Mouse (Mus musculus) embryonic facial prominence, embryonic 10.5 days (tissue): Measurements from ENCODE around the gene Frg2f1. TPM values are rescaled to one million over a fixed set of nuclear protein-coding genes. Genes with fewer than 3 reads are reported as not detected.
A peak's percentile ranks its signal among the peaks of the same experiment; 100 is the strongest.
"Not testable (repeated sequence)": the region's sequence is repeated elsewhere in the genome, so short reads cannot be mapped to it uniquely, and the experiment has no call there.

ENCODE experiments used
- DNase-seq: peaks from one replicate; pipeline ENCODE4 v3.0.0-alpha.2; 2017; ENCODE audit warnings: low spot score
- H3K27ac ChIP-seq: fragments of 300-500 bp; sonication (generic); replicated peaks from 2 replicates; pipeline ENCODE4 v1.5.1; 2016; ENCODE audit warnings: mild to moderate bottlenecking
- H3K27me3 ChIP-seq: fragments of 300-500 bp; sonication (generic); replicated peaks from 2 replicates; pipeline ENCODE4 v1.6.1; 2016; ENCODE audit warnings: low read depth, mild to moderate bottlenecking; ENCODE audit not compliant: poor library complexity, severe bottlenecking
- H3K36me3 ChIP-seq: fragments of 300-500 bp; sonication (generic); replicated peaks from 2 replicates; pipeline ENCODE4 v1.6.1; 2016; ENCODE audit warnings: mild to moderate bottlenecking, moderate library complexity
- H3K4me1 ChIP-seq: fragments of 300-500 bp; sonication (generic); 2 replicates; pipeline ENCODE4 v1.6.1; 2016
- H3K4me3 ChIP-seq: fragments of 300-500 bp; sonication (generic); 2 replicates; pipeline ENCODE4 v1.5.1; 2016; ENCODE audit warnings: mild to moderate bottlenecking, moderate library complexity
- H3K9me3 ChIP-seq: fragments of 300-500 bp; sonication (generic); 2 replicates; pipeline ENCODE4 v1.6.1; 2016; ENCODE audit warnings: mild to moderate bottlenecking
- whole genome bisulfite sequencing: fragments of 180-500 bp; shearing (Covaris S2); methylation state at CpG from one replicate; pipeline ENCODE4 v1.1.7; 2016; 5-methylcytosine and 5-hydroxymethylcytosine counted together
- polyA plus RNA-seq: library from polyadenylated mRNA; unstranded; fragments of >200 nt; fragmentation: Nextera tagmentation; extraction: Ambion mirVana; gene quantifications from 2 replicates; pipeline ENCODE4 v1.2.1, GENCODE M21; 2016

Gene Frg2f1
- polyA plus RNA-seq: 2.0 and 2.2 TPM in 2 replicates

DNA sequence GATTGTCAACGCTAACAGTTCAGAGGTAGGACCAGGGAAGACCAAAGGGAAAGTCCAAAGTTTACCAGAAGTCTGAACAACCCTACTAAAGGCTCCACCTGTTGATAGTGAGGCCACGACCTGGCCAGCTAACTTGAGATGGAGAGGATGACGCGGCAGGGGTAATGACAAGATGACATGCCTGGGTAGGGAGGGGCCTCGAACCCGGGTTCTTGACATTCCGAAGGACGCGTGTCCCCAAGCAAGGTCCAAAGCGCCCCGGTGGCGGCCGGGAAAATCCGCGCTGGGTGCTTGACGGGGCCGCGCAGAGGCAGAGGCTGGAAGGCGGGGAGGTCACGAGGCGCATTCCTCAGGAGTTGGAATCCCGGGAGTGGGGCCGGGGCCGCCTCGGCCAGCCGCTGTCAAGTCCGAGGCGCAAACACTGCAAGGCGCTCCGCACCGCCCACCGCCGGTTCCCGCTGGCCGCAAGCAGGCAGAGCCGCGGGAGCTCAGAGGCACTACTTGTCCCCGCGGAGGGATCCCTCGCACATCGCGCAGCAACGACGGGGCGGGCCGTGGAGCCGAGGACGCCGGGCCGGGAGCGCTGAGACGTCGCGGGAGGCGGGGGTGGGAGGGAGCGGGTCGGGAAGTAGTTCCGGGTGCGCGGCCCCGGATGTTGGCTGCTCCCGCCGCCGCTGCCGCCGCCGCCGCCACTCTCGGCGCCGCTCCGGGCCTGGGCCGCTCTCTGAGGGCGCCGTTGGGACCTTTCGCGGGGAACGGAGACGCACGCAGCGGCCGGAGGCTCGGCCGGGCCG, at the start of gene Frg2f1:
Frg2f1 (minus strand) TSS at position 499 of the 794 bp plus-strand sequence.
- no peaks in the 10 kb centered on the region for H3K36me3 ChIP-seq
- peak; percentile 95 for DNase-seq
- H3K27me3 ChIP-seq: no peaks in the 10 kb centered on the region
- H3K9me3 ChIP-seq: no peaks in the 10 kb centered on the region
- H3K4me3 ChIP-seq: peak within 1 kb of the TSS; percentile 96
- under 1% methylated on average over 79 of the region's 85 CpGs for WGBS
- peak within 1 kb of the TSS; percentile 99 for H3K27ac ChIP-seq
- H3K4me1 ChIP-seq: peaks cover 21% of the 10 kb centered on the region

DNA sequence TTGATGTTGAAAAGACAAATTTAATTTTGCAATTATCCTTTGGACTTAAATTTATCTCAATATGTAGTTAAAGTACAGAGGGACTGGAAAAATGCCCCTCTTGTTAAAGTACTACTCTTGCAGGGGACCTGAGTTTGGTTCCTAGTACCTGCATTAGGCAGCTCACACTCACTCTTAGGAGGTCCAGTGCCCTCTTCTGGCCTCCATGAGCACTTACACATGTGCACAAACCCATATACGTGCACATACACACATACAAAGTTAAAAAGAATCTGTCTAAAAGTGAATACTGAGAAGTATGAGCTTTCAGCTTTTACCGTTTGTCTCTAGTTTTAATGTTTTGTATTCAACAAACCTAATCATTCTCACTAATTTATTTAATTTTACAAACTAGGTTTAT, 48.7 kb upstream of the Frg2f1 start:
- H3K9me3 ChIP-seq: no peaks in the 10 kb centered on the region
- no peak overlapping the region for H3K27ac ChIP-seq
- WGBS: 93% methylated on average over 2 of the region's 2 CpGs
- no peak overlapping the region for H3K4me3 ChIP-seq
- H3K4me1 ChIP-seq: no peaks in the 10 kb centered on the region
- H3K36me3 ChIP-seq: peaks cover 33% of the 10 kb centered on the region
- no peaks in the 10 kb centered on the region for H3K27me3 ChIP-seq
- DNase-seq: no peak

- no peak for DNase-seq
- no peaks in the 10 kb centered on the region for H3K4me1 ChIP-seq
- 92% methylated on average over 3 of the region's 3 CpGs for WGBS
- H3K4me3 ChIP-seq: no peak overlapping the region
- 0 out of 2 replicates have a peak, but pooled peaks cover 3% of the 10 kb centered on the region for H3K9me3 ChIP-seq
- no peak overlapping the region for H3K27ac ChIP-seq
- H3K27me3 ChIP-seq: no peaks in the 10 kb centered on the region
- H3K36me3 ChIP-seq: peaks cover 47% of the 10 kb centered on the region
Observed at GRCm38 (mm10) chr4:119575459-119575858, 36.1 kb upstream of the Frg2f1 start.

GRCm38 (mm10) chr4:119574504-119574903, 35.2 kb upstream of the Frg2f1 start:
- peaks cover 47% of the 10 kb centered on the region for H3K36me3 ChIP-seq
- no peak for DNase-seq
- no peak overlapping the region for H3K27ac ChIP-seq
- H3K4me3 ChIP-seq: no peak overlapping the region
- 87% methylated on average over 2 of the region's 2 CpGs for WGBS
- H3K9me3 ChIP-seq: 0 out of 2 replicates have a peak, but pooled peaks cover 3% of the 10 kb centered on the region
- H3K27me3 ChIP-seq: no peaks in the 10 kb centered on the region
- no peaks in the 10 kb centered on the region for H3K4me1 ChIP-seq

- H3K4me3 ChIP-seq: no peak overlapping the region
- H3K9me3 ChIP-seq: no peaks in the 10 kb centered on the region
- peaks cover 36% of the 10 kb centered on the region for H3K36me3 ChIP-seq
- no peaks in the 10 kb centered on the region for H3K4me1 ChIP-seq
- no peaks in the 10 kb centered on the region for H3K27me3 ChIP-seq
- DNase-seq: no peak
- 92% methylated on average over 3 of the region's 3 CpGs for WGBS
- no peak overlapping the region for H3K27ac ChIP-seq
Observed at GRCm38 (mm10) chr4:119572682-119573081, 33.4 kb upstream of the Frg2f1 start.

DNA sequence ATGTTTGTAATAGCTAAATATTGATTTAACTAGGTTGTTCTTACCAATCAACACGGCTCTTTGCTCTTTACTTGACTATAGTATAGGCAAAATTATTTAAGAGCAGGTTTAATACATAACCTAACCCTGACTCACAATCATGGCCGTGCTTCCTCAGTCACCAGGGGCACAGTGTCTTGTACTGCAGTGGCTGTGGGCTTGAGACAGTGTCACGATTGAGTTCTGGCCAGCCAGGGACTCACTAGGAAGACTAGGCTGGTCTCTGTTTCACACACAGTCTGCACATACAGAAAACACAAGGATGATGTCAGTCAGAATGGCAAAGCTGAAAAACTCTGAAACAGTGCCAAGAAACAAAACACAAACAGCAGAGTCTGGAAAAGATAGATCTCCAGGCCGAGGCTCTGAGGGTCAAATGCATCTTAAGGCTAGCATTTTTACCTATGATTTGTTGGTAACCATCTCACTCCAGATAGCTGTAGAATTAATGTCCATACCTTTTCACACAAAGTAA, 27.1 kb upstream of the Frg2f1 start:
- 91% methylated on average over 4 of the region's 4 CpGs for WGBS
- peaks cover 5% of the 10 kb centered on the region; the same call in 1 of the 2 replicates for H3K9me3 ChIP-seq
- H3K4me1 ChIP-seq: no peaks in the 10 kb centered on the region
- H3K27ac ChIP-seq: no peak overlapping the region
- peaks cover 18% of the 10 kb centered on the region for H3K36me3 ChIP-seq
- H3K27me3 ChIP-seq: no peaks in the 10 kb centered on the region
- DNase-seq: no peak
- H3K4me3 ChIP-seq: no peak overlapping the region

DNA sequence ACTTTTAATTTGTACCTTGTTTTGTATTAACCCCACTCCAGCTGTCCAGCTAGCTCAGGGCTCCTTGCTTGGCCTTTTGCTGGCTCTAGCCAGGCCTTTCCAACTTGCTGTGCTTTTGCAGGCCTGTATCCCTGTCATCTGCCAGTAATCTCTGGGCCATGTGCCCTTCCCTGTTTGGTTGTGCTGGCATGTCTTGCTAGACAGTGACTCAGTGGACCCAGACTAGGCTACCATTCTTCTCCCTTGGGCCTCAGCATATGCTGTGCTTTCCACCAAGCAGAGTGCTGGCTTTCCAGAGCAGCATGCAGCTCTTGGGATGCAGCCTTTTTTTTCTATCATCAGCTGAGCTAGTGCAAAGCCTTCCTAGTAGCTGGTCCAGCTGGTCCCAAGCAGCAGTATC, 23.8 kb upstream of the Frg2f1 start:
- H3K4me1 ChIP-seq: no peaks in the 10 kb centered on the region
- no peaks in the 10 kb centered on the region for H3K27me3 ChIP-seq
- peaks cover 21% of the 10 kb centered on the region for H3K36me3 ChIP-seq
- H3K9me3 ChIP-seq: peaks cover 5% of the 10 kb centered on the region; the same call in 1 of the 2 replicates
- no peak for DNase-seq
- no peak overlapping the region for H3K27ac ChIP-seq
- H3K4me3 ChIP-seq: no peak overlapping the region

DNA sequence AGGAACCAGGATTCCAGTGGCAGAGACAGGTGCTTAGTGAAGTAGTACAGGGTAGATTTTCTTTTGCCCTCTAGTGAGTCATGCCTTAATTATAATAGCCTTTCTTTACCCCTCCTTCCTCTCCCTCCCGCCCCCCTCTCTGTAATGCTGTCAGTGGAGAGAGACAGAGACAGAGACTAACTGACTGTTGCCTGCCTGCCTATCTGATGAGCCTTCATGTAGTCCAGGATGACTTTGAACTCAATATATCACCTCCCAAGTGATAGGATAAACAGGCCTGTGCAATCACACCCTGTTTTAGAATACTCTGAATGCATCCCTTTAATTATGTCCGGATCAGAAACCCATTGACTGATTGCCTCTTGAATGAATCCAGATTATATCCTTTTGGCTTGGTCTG, 16.1 kb upstream of the Frg2f1 start:
- DNase-seq: no peak
- H3K27ac ChIP-seq: no peak overlapping the region
- no peaks in the 10 kb centered on the region for H3K36me3 ChIP-seq
- H3K27me3 ChIP-seq: no peaks in the 10 kb centered on the region
- H3K9me3 ChIP-seq: no peaks in the 10 kb centered on the region
- no peak overlapping the region for H3K4me3 ChIP-seq
- WGBS: 72% methylated on average over 2 of the region's 2 CpGs
- peaks cover 4% of the 10 kb centered on the region; the same call in 1 of the 2 replicates for H3K4me1 ChIP-seq

DNA sequence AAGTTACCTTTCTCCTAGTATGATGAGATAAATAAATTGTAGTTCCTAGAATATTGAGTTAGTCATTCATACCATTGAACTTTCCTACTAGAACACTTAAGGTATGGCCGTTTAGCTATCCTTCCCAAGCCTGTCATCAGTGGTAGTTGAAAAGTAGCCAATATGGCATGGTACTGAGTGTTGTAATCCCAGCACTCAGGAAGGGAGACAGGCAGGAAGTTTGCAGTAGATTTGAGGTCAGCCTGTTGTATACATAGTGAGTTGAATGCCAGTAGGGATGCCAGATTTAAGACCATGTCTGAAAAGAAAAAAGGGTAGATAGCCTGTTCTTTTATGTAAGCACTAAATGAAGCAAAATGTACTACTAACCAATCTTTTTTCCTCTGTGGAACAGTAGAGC, 11.5 kb upstream of the Frg2f1 start:
- no peaks in the 10 kb centered on the region for H3K9me3 ChIP-seq
- no peak overlapping the region for H3K4me3 ChIP-seq
- 85% methylated on average over 1 of the region's 1 CpGs for WGBS
- no peak overlapping the region for H3K27ac ChIP-seq
- peaks cover 10% of the 10 kb centered on the region; the same call in 1 of the 2 replicates for H3K4me1 ChIP-seq
- DNase-seq: no peak
- no peaks in the 10 kb centered on the region for H3K36me3 ChIP-seq
- H3K27me3 ChIP-seq: no peaks in the 10 kb centered on the region

GRCm38 (mm10) chr4:119540533-119540890, 1.2 kb upstream of the Frg2f1 start:
- Histone ChIP-seq H3K4me3 (peak overlapping the region; percentile 96), H3K36me3 (no peaks in the 10 kb centered on the region), H3K9me3 (no peaks in the 10 kb centered on the region), H3K27ac (peak overlapping the region; percentile 99), H3K4me1 (peaks cover 21% of the 10 kb centered on the region), H3K27me3 (no peaks in the 10 kb centered on the region)
- DNase-seq: no peak
- WGBS: 8% methylated on average over 10 of the region's 10 CpGs

DNA sequence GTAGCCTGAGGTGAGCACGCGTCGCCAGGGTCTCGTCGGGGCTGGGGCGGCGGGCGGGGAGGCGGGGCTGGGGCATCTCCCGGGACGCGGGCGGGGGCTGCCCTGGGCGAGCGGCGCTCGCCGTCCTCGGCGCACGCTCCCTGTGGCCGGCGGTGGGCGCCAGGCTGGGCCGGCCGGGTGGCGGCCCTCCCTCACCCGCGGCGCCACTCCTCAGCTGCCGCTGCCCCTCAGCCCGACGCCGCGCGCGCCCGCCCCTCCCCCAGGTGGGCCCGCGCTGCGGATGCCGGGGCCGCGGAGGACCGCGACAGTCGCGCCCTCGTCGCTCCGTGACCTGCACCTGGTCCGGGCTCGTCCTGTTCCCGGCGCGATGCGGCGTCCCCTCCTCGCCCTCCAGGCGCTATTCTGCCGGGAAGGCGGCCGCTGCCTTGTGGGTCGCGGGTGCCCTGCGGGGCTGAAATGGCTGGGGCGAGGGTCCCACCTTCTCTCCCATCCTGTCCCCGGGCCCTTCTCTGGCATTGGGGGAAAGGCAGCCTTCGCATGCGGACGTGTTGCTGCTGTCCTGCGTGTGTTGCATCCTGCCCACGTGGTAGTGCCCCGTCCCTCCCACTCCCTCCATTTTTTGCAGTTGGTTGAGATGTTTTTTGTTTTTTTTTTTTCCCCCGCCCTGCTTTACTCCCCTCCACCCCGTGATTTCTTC, 655 bp upstream of the Frg2f1 start:
- Histone ChIP-seq H3K4me1 (peaks cover 21% of the 10 kb centered on the region), H3K36me3 (no peaks in the 10 kb centered on the region), H3K27ac (peak overlapping the region; percentile 99), H3K27me3 (no peaks in the 10 kb centered on the region), H3K9me3 (no peaks in the 10 kb centered on the region), H3K4me3 (peak overlapping the region; percentile 96)
- peak; percentile 73 for DNase-seq
- WGBS: under 1% methylated on average over 76 of the region's 76 CpGs

DNA sequence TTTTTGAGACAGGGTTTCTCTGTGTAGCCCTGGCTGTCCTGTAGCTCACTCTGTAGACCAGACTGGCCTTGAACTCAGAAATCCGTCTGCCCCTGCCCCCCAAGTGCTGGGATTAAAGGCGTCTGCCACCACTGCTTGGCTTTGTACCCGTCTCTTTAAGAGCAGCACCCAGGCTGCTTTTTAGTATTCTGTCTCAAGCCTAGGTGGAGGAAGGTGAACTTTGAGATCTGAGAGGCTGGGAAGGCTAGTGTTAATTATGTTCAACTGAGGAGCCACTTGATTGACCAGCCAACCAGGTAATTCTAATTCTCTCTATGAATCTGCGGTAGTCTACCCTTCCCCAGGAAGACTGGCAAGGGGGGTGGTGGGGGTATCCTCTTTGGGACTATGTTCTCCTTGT, 1.9 kb downstream of the Frg2f1 start:
- Histone ChIP-seq H3K9me3 (no peaks in the 10 kb centered on the region), H3K4me1 (peaks cover 21% of the 10 kb centered on the region), H3K36me3 (no peaks in the 10 kb centered on the region), H3K4me3 (no peak overlapping the region), H3K27ac (no peak overlapping the region), H3K27me3 (no peaks in the 10 kb centered on the region)
- no peak for DNase-seq
- 77% methylated on average over 4 of the region's 4 CpGs for WGBS

DNA sequence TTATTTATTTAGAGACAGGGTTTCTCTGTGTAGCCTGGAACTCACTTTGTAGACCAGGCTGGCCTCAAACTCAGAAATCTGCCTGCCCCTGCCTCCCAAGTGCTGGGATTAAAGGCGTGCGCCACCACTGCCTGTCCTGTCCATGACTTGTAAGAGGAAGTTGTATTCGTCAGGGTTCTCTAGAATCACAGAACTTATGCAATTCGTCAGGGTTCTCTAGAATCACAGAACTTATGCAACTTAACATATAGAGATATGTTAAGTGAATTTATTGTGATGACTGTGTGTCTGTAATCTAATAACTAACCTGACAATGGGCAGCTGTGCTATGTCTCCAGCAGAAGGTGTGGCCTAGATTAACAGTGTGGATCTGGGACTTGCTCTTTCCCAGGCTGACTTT, 2.7 kb downstream of the Frg2f1 start, which contains the start of gene Foxj3:
Foxj3 (plus strand) TSS at position 390 of the 400 bp plus-strand sequence.
- not testable (repeated sequence) for H3K27ac ChIP-seq, H3K4me3 ChIP-seq, DNase-seq, H3K9me3 ChIP-seq, H3K36me3 ChIP-seq, H3K27me3 ChIP-seq
- 92% methylated on average over 4 of the region's 4 CpGs for WGBS
- H3K4me1 ChIP-seq: peaks cover 21% of the 10 kb centered on the region
